Mouse (Mus musculus): ENCODE results near the gene Gm960. TPM values are rescaled to one million over a fixed set of nuclear protein-coding genes. Genes with fewer than 3 reads are reported as not detected.

Gene Gm960
- polyA plus RNA-seq, 1 experiment, result 4.9 TPM

- H3K36me3 ChIP-seq (ENCODE audit: control insufficient read depth, insufficient read depth, low read length), result no peaks in the 10 kb centered on the region
- TF ChIP-seq POLR2A (IDR thresholded peaks at IDR 0.05; ENCODE audit: control insufficient read depth, low read depth, low read length), result no peak
- no peak for TF ChIP-seq CTCF (IDR thresholded peaks at IDR 0.05; ENCODE audit: control insufficient read depth, insufficient read depth, insufficient replicate concordance, low read depth, low read length)
- no peak overlapping the region for H3K27ac ChIP-seq (ENCODE audit: control insufficient read depth, insufficient read depth, low read depth, low read length)
- no peaks in the 10 kb centered on the region for H3K4me1 ChIP-seq (ENCODE audit: control insufficient read depth, insufficient read depth, low read length)
- no peaks in the 10 kb centered on the region for H3K27me3 ChIP-seq (ENCODE audit: control insufficient read depth, insufficient read depth, low read length)
- no peak overlapping the region for H3K4me3 ChIP-seq (ENCODE audit: control insufficient read depth, low read depth, low read length)
Observed at GRCm38 (mm10) chr19:4742229-4742628, 43.8 kb upstream of the Gm960 start.

GRCm38 (mm10) chr19:4741482-4741881 is 43.0 kb upstream of the Gm960 start:
- TF ChIP-seq CTCF (IDR thresholded peaks at IDR 0.05; ENCODE audit: control insufficient read depth, insufficient read depth, insufficient replicate concordance, low read depth, low read length) (no peak), POLR2A (IDR thresholded peaks at IDR 0.05; ENCODE audit: control insufficient read depth, low read depth, low read length) (no peak)
- H3K36me3 ChIP-seq (ENCODE audit: control insufficient read depth, insufficient read depth, low read length), result no peaks in the 10 kb centered on the region

GRCm38 (mm10) chr19:4739762-4740161 is 41.3 kb upstream of the Gm960 start:
- Histone ChIP-seq H3K4me3 (ENCODE audit: control insufficient read depth, low read depth, low read length) (no peak overlapping the region), H3K27ac (ENCODE audit: control insufficient read depth, insufficient read depth, low read depth, low read length) (no peak overlapping the region), H3K36me3 (ENCODE audit: control insufficient read depth, insufficient read depth, low read length) (no peaks in the 10 kb centered on the region), H3K4me1 (ENCODE audit: control insufficient read depth, insufficient read depth, low read length) (peaks cover 2% of the 10 kb centered on the region; the same call in 1 of the 2 replicates), H3K27me3 (ENCODE audit: control insufficient read depth, insufficient read depth, low read length) (no peaks in the 10 kb centered on the region)
- TF ChIP-seq POLR2A (IDR thresholded peaks at IDR 0.05; ENCODE audit: control insufficient read depth, low read depth, low read length), result no peak

More at GRCm38 (mm10) chr19:4741482-4741881, 43.0 kb upstream of the Gm960 start:
- Histone ChIP-seq H3K4me3 (ENCODE audit: control insufficient read depth, low read depth, low read length) (no peak overlapping the region), H3K27me3 (ENCODE audit: control insufficient read depth, insufficient read depth, low read length) (no peaks in the 10 kb centered on the region), H3K27ac (ENCODE audit: control insufficient read depth, insufficient read depth, low read depth, low read length) (no peak overlapping the region), H3K4me1 (ENCODE audit: control insufficient read depth, insufficient read depth, low read length) (peaks cover 2% of the 10 kb centered on the region; the same call in 1 of the 2 replicates)

- Histone ChIP-seq H3K4me3 (ENCODE audit: control insufficient read depth, low read depth, low read length) (no peak overlapping the region), H3K36me3 (ENCODE audit: control insufficient read depth, insufficient read depth, low read length) (no peaks in the 10 kb centered on the region)
- no peak for TF ChIP-seq CTCF (IDR thresholded peaks at IDR 0.05; ENCODE audit: control insufficient read depth, insufficient read depth, insufficient replicate concordance, low read depth, low read length)
- no peak for TF ChIP-seq POLR2A (IDR thresholded peaks at IDR 0.05; ENCODE audit: control insufficient read depth, low read depth, low read length)
Observed at GRCm38 (mm10) chr19:4739053-4739452, 40.6 kb upstream of the Gm960 start.

GRCm38 (mm10) chr19:4737866-4738265 is 39.4 kb upstream of the Gm960 start:
- Histone ChIP-seq H3K4me3 (ENCODE audit: control insufficient read depth, low read depth, low read length) (no peak overlapping the region), H3K4me1 (ENCODE audit: control insufficient read depth, insufficient read depth, low read length) (peaks cover 2% of the 10 kb centered on the region; the same call in 1 of the 2 replicates), H3K27ac (ENCODE audit: control insufficient read depth, insufficient read depth, low read depth, low read length) (no peak overlapping the region), H3K27me3 (ENCODE audit: control insufficient read depth, insufficient read depth, low read length) (no peaks in the 10 kb centered on the region), H3K36me3 (ENCODE audit: control insufficient read depth, insufficient read depth, low read length) (no peaks in the 10 kb centered on the region)
- TF ChIP-seq CTCF (IDR thresholded peaks at IDR 0.05; ENCODE audit: control insufficient read depth, insufficient read depth, insufficient replicate concordance, low read depth, low read length) (no peak), POLR2A (IDR thresholded peaks at IDR 0.05; ENCODE audit: control insufficient read depth, low read depth, low read length) (no peak)

More at GRCm38 (mm10) chr19:4739053-4739452, 40.6 kb upstream of the Gm960 start:
- no peak overlapping the region for H3K27ac ChIP-seq (ENCODE audit: control insufficient read depth, insufficient read depth, low read depth, low read length)
- H3K27me3 ChIP-seq (ENCODE audit: control insufficient read depth, insufficient read depth, low read length), result no peaks in the 10 kb centered on the region
- peaks cover 2% of the 10 kb centered on the region; the same call in 1 of the 2 replicates for H3K4me1 ChIP-seq (ENCODE audit: control insufficient read depth, insufficient read depth, low read length)

GRCm38 (mm10) chr19:4733052-4733451 is 34.6 kb upstream of the Gm960 start:
- peaks cover 2% of the 10 kb centered on the region; the same call in 1 of the 2 replicates for H3K4me1 ChIP-seq (ENCODE audit: control insufficient read depth, insufficient read depth, low read length)
- TF ChIP-seq CTCF (IDR thresholded peaks at IDR 0.05; ENCODE audit: control insufficient read depth, insufficient read depth, insufficient replicate concordance, low read depth, low read length) (no peak), POLR2A (IDR thresholded peaks at IDR 0.05; ENCODE audit: control insufficient read depth, low read depth, low read length) (no peak)
- H3K27ac ChIP-seq (ENCODE audit: control insufficient read depth, insufficient read depth, low read depth, low read length), result no peak overlapping the region
- no peak overlapping the region for H3K4me3 ChIP-seq (ENCODE audit: control insufficient read depth, low read depth, low read length)
- no peaks in the 10 kb centered on the region for H3K36me3 ChIP-seq (ENCODE audit: control insufficient read depth, insufficient read depth, low read length)
- H3K27me3 ChIP-seq (ENCODE audit: control insufficient read depth, insufficient read depth, low read length), result no peaks in the 10 kb centered on the region

GRCm38 (mm10) chr19:4729186-4729585 is 30.7 kb upstream of the Gm960 start:
- Histone ChIP-seq H3K27ac (ENCODE audit: control insufficient read depth, insufficient read depth, low read depth, low read length) (no peak overlapping the region), H3K27me3 (ENCODE audit: control insufficient read depth, insufficient read depth, low read length) (no peaks in the 10 kb centered on the region), H3K4me1 (ENCODE audit: control insufficient read depth, insufficient read depth, low read length) (no peaks in the 10 kb centered on the region), H3K4me3 (ENCODE audit: control insufficient read depth, low read depth, low read length) (no peak overlapping the region), H3K36me3 (ENCODE audit: control insufficient read depth, insufficient read depth, low read length) (no peaks in the 10 kb centered on the region)
- TF ChIP-seq CTCF (IDR thresholded peaks at IDR 0.05; ENCODE audit: control insufficient read depth, insufficient read depth, insufficient replicate concordance, low read depth, low read length) (no peak), POLR2A (IDR thresholded peaks at IDR 0.05; ENCODE audit: control insufficient read depth, low read depth, low read length) (no peak)
